Mouse (Mus musculus) heart, embryonic 14.5 days (tissue): ENCODE data around the gene Cyp3a16. TPM values are rescaled to one million over a fixed set of nuclear protein-coding genes. Genes with fewer than 3 reads are reported as not detected.
"Not testable (repeated sequence)": the region's sequence is repeated elsewhere in the genome, so short reads cannot be mapped to it uniquely, and the experiment has no call there.

Experiments used
- ATAC-seq: fragments of 200-750 bp; cut with Nextera tagmentation; 2 replicates; pipeline ENCODE4 v1.8.0; 2017; ENCODE audit warnings: low read depth, moderate TSS enrichment; ENCODE audit not compliant: insufficient number of reproducible peaks, insufficient read depth, low FRiP score
- H3K27ac ChIP-seq, 2 experiments: fragments of 200-500 bp in 1 of 2; fragments of 300-500 bp in 1 of 2; sonication (generic) in 1 of 2; replicated peaks in 1 of 2; 2 replicates each; pipeline ENCODE4 v1.5.1; 2012 to 2014; ENCODE audit warnings: low read depth in 2 of 2, low read length in 2 of 2, control low read depth in 1 of 2, mild to moderate bottlenecking in 1 of 2, mixed read lengths in 1 of 2; ENCODE audit not compliant: control insufficient read depth in 1 of 2, insufficient read depth in 1 of 2
- H3K27me3 ChIP-seq: fragments of 300-500 bp; sonication (generic); 2 replicates; pipeline ENCODE4 v1.6.1; 2014; ENCODE audit warnings: mild to moderate bottlenecking, low read length, control low read depth; ENCODE audit not compliant: control insufficient read depth, insufficient read depth
- H3K36me3 ChIP-seq: fragments of 300-500 bp; sonication (generic); 2 replicates; pipeline ENCODE4 v1.6.1; 2014; ENCODE audit warnings: mild to moderate bottlenecking, control low read depth, low read length, mixed read lengths; ENCODE audit not compliant: control insufficient read depth, insufficient read depth
- H3K4me1 ChIP-seq, 2 experiments: fragments of 200-500 bp in 1 of 2; fragments of 300-500 bp in 1 of 2; sonication (generic) in 1 of 2; 2 replicates each; pipeline ENCODE4 v1.6.1; 2012 to 2014; ENCODE audit warnings: low read length in 2 of 2, control low read depth in 1 of 2, mixed read lengths in 1 of 2; ENCODE audit not compliant: control insufficient read depth in 2 of 2, insufficient read depth in 2 of 2
- H3K4me2 ChIP-seq: fragments of 300-500 bp; sonication (generic); 2 replicates; pipeline ENCODE4 v1.6.1; 2014; ENCODE audit warnings: mild to moderate bottlenecking, low read length
- H3K4me3 ChIP-seq, 2 experiments: fragments of 200-500 bp in 1 of 2; fragments of 300-500 bp in 1 of 2; sonication (generic) in 1 of 2; 2 replicates each; pipeline ENCODE4 v1.5.1; 2012 to 2014; ENCODE audit warnings: low read length in 2 of 2, mild to moderate bottlenecking in 2 of 2, control low read depth in 1 of 2, low read depth in 1 of 2, moderate library complexity in 1 of 2; ENCODE audit not compliant: control insufficient read depth in 1 of 2, insufficient read depth in 1 of 2
- H3K9ac ChIP-seq: fragments of 300-500 bp; sonication (generic); 2 replicates; pipeline ENCODE4 v1.6.1; 2014; ENCODE audit warnings: mild to moderate bottlenecking, low read length
- H3K9me3 ChIP-seq: fragments of 300-500 bp; sonication (generic); 2 replicates; pipeline ENCODE4 v1.6.1; 2016; ENCODE audit warnings: low read length, control low read depth; ENCODE audit not compliant: control insufficient read depth
- WGBS: fragments of 180-500 bp; shearing (Covaris S2); extraction: QIAGEN DNeasy Blood & Tissue Kit; methylation state at CpG from one replicate; pipeline ENCODE4 v1.1.7; 2014; 5-methylcytosine and 5-hydroxymethylcytosine counted together
- polyA plus RNA-seq: library from polyadenylated mRNA; unstranded; fragments of >200 nt; fragmentation: Nextera tagmentation; extraction: Ambion mirVana; gene quantifications from 2 replicates; pipeline ENCODE4 v1.2.1, GENCODE M21; 2014

The Cyp3a16 gene
- polyA plus RNA-seq, 1 experiment from 2014 or later: not detected

GRCm38 (mm10) chr5:145415416-145415815 is 54.1 kb downstream of the Cyp3a16 start:
- H3K9me3 ChIP-seq: peaks cover 19% of the 10 kb centered on the region; the same call in 1 of the 2 replicates
- H3K4me1 ChIP-seq, H3K4me3 ChIP-seq, H3K4me2 ChIP-seq, H3K27ac ChIP-seq, H3K27me3 ChIP-seq, ATAC-seq, H3K9ac ChIP-seq, H3K36me3 ChIP-seq: not testable (repeated sequence)
- 72% methylated on average over 9 of the region's 9 CpGs for WGBS

Other genes with a start within 250 kb of the Cyp3a16 start
- gene Zfp655, start 238.0 kb downstream of the Cyp3a16 start, polyA plus RNA-seq: 37.3 and 38.6 TPM in 2 replicates
- gene Zscan25, start 189.2 kb downstream of the Cyp3a16 start, polyA plus RNA-seq: 0.42 and 0.73 TPM in 2 replicates
- gene Cyp3a57, start 124.4 kb downstream of the Cyp3a16 start, polyA plus RNA-seq: not detected in 2 replicates
- not detected in 2 replicates for gene Cyp3a41b, start 115.0 kb upstream of the Cyp3a16 start, polyA plus RNA-seq